Mouse (Mus musculus) B cell, adult 2 months (primary cell): ENCODE measurements around the gene Ddx59.
A peak's percentile ranks its signal among the peaks of the same experiment; 100 is the strongest.

Experiments used
- DNase-seq, 2 experiments: peaks; one replicate each; pipeline ENCODE4 v3.0.0; 2022

Ddx59 gene

DNA sequence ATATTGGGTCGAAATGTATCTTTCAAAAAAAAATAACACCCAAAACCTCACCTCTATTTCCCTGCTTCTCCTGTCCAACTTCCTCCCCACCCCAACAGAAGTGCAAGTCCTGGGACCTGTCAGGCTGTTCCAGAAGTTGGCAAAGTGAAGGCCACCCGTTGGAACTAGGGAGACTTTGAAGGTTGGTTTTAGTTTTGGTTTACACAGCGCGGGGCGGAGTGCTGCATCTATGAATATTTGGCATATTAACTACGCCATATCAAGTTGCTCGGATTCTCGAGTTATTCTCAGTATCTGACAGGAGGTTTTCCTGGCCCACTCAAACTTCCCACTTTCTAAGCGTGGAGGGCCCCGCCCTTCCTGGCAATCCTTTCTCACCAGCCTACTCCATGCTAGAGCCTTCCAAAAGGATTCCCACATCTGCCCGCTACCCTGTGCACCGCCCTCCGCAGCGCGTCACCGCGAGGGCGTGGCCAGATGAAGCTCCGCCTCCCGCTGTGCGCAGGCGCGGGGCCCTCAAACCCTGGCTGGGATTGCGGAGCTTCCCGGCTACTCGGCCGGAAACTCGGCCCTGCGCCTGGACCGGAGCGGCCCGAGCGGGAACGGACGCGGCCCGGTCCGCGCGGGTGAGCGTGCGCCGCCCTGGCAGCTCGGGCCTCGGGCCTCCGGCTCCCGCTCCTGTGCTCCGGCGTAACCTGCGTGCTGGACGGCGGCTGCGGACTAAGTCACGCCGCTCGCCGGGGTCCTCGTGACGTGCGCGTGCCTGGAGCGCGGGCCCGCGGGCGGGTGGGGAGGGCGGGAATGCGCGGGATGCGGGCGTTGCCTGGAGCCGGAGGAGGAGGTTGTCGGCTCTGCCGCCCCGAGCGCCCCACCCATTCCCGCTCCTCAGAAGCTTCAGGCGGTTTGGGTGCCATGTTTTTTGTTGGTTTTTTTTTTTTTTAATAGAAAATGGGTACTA lies at the start of gene Ddx59:
Gene Ddx59, plus strand, starts transcription at position 474 of the 958 bp plus-strand sequence.
- DNase-seq, result peak; percentile 98 to 99

DNA sequence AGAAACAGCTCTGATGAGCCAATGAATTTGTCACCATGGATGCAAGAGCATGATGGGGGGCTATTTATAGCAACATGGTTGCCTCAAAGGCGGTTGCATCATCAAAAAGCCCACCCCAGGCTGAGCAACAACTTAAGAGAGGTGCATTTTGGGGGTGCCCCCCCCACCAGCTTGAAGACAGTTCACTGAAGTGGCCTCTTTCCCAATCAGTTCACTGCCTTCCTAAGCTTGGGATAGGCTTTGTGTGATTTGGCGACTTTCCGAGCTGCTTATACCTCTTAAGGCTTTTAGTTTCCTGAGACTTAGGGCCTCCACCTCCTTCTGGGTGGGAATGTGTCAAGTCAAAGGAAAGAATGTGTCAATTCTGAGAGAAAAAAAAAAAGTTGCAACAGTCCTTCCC lies 49.1 kb upstream of the Ddx59 start:
- DNase-seq, result no peak

DNA sequence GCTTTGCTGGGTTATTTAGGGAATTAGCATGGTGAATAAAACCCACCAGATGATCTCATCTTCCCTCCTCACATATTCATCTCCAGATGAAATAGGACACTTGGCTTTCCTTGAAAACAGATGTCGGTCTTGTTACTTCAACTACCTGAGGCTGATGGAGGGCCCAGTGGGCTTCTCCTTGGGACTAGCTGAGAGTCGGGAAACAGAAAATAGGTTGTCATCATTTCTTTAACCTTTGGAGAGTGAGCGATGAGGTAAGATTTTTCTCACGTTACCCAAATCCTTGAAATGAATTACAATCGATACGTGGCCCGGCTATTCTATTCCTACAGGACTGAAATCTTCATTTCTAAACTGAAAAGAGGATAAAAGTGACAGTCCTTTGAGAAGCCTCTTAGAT lies 35.8 kb upstream of the Ddx59 start:
- DNase-seq, result no peak

DNA sequence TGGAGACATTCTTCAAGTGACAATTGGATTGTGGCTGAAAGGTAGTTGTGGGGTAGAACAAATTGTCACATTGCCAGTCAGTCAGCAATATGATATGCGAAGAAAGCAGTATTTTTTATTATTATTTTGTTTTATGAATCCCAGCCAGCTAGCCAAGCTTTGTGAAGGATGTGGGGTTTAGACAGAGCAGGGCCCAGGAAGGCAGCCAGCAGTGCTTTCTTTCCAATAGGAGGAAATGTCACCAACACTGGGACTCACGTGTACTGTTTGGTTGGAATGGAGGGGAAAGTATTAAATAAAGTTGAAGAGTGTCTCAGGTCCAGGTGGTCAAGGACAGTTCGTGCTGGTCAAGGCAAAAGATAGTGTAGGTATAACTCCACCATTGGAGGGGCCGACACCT lies 34.9 kb upstream of the Ddx59 start:
- DNase-seq, result no peak

DNA sequence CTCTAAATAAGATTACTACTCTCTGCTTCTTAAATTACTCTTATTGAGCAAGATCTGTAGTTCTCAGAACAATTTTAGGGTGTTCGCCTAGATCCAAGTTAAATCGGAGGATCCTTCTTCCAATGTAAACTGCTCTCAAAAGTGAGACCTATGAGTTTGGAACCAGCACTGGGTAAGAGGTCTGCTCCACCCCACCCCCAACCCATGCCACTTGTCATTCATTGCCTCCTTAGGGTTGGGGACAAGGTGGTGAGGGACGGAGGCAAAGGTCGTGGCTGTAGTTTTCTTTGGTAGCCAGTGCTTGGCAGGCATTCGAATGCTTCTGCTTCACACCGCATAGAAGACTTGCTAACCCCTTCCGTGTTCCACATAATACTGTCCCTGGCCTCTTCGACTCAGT lies 34.5 kb upstream of the Ddx59 start:
- DNase-seq, result no peak

DNA sequence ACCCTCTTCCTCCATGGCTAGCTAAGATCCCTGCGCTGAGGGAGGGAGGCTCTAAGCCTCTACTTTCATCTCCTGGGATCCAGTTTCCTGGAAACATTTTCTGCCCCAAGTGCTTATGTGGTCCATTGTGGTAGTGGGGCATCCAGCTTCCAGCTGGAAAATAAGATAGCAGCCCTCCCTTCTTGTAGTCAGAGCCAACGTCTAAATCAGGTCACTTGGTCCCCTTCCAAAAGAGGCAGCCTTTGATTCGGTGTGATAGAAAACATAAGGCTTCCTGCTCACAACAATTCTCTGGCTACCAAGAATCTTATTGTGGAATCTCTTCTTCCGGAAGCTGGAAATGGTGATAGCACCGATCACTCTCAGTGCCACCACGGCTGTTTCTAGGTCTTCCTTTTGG lies 33.9 kb upstream of the Ddx59 start:
- DNase-seq, result no peak

DNA sequence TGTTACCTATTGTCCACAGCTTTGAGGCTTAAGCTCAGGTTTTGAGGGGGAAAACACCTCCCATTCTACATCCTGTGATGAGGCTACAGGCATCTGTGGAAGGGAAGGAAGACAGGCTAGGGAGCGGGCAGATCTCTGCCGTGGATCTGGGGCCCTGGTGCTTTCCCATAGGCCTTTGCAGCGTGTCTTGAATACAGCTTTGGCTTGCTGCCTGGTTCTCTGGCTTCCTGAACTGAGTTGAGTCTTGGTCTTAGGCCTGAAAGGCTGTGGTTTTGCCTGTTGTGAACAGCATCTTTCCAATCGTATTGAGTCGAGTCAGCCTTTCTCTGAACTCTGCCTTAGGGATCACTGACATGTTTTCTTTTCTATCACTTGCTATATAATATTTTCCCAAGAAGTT lies 33.5 kb upstream of the Ddx59 start:
- no peak for DNase-seq

DNA sequence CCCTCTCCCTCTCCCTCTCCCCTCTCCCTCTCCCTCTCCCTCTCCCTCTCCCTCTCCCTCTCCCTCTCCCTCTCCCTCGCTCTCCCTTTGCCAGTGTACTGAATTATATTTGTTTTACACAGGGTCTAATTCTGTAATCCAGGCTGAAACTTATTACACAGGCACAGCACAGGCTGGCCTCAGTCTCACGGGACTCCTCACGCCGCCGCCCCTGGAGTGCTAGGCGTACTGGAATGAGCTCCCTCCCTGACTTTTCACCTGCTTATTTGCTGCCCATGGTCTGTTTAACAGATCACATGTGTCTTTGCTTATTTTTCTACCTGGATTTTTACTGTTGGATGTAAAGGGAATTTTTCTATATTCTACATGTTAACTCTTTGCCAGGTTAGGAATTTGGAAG lies 28.2 kb upstream of the Ddx59 start:
- DNase-seq, result no peak

DNA sequence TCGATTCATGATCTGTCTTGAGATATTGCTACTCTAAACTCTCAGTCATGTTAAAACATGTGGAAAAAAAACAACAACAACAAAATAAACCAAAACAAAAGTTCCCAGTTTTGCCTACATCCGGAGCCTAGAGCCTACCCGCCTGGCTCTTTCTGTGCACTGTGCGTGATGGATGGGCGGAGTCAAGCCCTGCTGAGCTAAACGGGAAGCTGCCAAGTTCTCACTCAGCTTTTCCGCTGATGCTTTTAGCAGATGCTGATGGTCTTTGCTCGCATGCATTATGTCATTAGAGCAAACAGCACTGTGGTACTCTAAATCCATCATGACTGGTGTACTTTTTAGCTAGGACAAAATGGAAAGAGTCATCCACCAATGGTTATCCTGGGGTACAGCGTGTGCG lies 20.6 kb upstream of the Ddx59 start:
- DNase-seq, result no peak

DNA sequence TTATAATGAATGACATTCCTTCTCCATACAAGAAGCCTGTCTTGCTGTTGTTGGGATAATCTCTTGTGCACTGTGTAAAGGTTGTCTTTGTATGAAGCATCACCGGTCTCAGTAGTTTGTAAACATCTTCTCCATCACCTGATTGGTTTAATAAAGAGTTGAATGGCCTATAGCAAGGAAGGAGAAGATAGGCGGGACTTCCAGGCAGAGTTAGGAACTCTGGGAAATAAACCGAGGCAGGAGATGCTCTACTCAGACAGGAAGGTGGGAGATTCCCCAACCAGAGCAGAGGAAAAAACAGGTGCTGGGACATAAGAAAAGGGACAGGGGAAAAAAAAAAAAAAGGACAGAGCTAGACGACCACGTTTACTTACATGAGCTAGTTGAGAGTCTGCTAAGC lies 20.0 kb upstream of the Ddx59 start:
- no peak for DNase-seq

DNA sequence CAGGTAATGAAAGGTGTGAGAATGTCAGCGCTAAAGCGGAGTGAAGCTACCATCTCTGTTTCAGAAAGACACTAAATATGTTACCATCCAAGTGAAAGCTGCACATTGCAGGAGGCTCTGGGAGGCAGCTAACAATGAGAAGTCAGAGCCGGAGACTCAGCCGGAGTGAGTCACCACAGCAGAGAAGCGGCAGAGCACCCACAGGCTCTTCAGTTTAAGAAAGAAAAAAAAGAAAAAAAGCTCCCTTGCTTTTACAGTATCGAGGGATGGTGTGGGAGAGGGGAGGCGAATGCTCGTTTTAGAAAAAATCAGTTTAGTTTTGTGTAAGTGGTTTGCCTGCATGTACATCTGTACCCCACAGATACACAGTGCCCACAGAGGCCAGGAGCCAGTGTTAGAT lies 13.8 kb upstream of the Ddx59 start:
- DNase-seq, result no peak

DNA sequence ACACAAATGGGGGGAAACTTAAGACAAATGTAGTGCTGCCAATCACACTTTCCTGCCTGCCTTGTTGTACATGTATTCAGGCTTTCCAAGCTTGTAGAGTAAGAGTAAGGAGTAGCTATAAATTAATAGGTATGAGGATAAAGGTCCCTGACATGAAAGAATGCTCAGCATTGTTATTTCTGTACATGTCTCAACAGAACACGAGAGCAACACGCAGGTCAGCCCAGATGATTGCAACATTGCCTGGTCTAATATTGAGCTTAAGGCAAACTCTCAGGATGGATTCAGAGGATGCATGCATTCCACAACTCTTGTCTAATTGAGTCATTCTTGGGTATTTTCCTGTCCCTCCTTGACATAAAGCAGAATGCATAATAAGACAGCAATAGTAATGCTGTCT lies 5.4 kb upstream of the Ddx59 start:
- no peak for DNase-seq

DNA sequence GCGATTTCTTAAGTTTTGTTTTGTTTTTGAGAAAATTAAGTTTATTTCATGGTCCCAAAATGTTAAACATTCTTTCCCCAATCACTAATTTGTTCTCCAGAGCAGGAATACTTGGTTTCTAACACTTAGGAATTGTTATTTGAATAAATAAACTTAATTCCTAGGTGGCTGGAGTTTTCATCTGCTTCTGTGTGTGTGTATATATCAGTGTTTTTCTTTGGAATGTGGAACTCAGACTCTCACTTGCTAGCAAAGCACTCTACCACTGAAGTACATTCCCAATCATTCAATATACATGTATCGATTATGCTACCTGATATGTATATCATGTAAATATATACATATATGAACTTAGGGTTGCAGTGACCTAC lies 670 bp downstream of the Ddx59 start:
- no peak for DNase-seq

DNA sequence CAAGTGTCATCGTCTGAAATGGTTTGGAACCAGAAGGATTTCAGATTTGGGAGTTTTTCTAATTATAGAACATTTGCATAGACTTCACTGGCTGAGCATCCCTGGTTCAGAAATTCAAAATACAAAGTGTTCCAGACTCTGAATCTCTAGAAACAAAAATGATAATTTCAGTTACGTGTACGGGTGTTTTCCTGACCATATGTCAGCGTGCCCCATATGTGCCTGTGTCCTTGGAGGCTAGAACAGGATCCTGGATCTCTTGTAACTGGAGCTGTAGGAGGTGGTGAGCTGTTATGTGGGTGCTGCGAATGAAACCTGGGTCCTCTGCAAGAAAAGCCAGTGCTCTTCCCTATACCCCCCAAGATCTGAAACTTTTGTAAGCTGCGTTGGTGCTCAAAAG lies 3.3 kb downstream of the Ddx59 start:
- no peak for DNase-seq

DNA sequence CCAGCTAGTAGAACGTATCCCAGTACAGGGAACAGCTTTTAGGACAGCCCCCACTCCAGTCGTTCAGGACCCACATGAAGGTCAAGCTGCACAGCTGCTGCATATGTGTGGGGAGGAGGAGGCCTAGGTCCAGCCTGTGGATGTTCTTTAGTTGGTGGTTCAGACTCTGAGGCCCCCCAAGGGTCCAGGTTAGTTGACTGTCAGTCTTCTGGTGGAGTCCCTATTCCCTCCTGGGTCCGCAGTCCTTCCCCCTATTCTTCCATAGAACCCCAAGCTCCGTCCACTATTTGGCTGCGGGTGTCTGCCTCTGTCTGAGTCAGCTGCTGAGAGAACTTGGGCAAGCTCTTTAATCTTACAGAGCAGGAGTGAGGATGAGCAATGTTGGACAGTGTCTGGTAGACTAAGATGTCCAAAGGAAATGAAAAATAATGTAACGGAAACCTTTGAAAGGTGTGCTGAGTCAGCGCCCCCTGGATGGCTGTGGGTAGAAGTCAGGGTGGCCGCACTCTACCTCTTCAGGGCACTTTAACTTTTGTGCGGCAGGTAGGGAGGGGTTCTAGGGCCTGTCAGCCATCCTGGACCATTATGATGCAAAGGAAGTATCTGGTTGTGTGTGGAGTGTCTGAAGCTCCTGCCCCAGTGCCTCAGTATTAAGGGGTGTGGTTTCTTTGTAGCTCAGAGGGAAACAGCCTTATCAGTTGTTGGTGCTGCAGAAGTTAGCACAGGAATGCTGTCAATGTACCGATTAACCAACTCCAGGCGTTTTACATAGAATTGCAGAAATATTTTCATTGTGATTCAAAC lies 12.3 kb downstream of the Ddx59 start:
- no peak for DNase-seq

DNA sequence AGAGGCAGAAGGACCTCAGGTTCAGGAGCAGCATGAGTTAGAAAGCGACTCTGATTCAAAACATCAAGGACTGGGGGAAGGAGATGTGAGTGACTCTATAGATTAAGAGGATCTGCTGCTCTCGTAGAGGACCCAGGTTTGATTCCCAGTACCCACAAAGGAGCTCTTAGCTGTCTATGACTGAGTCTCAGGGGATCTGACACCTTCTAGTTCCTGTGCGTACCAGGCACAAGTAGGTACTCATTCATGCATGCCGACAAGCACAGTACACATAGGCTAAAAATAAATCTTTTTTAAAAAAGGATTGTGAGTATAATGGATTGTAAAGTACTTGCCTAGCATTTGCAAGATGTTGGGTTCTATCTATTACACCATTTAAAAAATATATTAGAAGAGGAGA lies 13.9 kb downstream of the Ddx59 start:
- peak in 1 of 2 experiments; percentile 7 for DNase-seq

DNA sequence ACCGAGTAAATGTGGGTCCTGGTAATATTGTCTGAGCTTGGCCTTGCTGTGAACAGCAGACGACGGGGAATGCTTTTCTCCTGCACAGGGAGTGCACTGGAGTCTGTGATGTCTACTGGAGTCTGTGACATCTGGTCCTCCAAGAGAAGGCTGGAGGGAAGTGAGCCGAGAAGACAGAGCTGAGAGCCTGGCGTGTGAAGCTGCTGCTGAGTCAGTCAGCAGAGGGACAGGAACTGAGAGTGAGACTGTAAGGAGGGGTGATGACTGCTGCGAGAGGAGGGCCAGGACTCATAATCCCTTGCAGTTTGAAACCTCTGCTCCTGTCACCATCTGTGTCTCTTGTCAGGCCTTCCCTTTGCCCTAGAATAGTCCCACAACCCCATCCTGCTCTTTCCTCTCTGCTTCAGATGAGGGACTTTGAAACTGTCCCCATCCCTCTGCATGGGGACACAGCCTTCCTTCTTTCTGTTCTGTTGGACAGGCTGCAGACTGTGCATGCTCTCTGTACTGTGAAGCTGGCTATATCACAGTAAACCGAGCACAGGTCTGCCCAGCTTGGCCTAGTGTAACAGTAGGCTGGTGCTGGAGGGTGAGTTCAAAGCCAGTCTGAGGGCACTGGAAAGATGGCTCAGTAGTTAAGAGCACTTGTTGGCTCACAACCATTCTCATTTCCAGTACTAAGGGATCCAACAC lies 15.2 kb downstream of the Ddx59 start:
- DNase-seq, result peak in 1 of 2 experiments; percentile 11

DNA sequence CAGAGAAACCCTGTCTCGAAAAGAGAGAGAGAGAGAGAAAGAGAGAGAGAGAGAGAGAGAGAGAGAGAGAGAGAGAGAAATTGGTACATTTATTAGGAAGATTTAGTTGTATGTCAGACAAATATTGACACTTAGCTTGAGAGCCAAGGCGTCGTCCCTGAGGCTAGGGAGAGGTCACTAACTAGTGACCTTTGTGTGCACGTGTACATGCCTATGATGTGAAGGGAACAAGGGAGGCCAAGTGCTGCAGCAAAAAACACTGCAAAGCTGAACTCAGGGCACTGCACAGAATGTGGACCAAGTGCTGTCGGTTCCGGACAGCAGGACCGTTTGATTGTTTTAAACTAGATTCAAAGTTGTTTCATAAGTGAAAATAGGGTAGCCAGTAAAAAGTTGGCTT lies 25.7 kb downstream of the Ddx59 start:
- DNase-seq, result no peak

DNA sequence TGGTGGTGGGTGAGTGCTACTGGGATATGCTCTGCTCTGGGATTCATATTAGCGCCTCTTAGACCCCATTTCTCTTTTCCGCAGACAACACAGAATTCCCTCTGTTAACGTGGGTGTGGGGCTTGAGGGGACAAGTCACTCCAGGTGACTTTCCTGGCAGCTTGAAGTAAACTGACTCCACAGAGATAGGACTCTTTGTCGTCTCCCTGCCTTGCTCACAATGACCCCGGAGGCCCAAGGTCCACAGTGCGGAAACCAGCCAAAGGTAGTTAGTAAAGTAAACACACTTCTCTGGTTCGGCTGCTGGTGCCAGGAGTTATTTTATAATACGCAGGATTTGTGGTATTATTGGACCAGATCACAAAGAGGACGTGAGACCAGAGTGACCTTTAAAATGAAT lies 27.7 kb downstream of the Ddx59 start:
- no peak for DNase-seq

DNA sequence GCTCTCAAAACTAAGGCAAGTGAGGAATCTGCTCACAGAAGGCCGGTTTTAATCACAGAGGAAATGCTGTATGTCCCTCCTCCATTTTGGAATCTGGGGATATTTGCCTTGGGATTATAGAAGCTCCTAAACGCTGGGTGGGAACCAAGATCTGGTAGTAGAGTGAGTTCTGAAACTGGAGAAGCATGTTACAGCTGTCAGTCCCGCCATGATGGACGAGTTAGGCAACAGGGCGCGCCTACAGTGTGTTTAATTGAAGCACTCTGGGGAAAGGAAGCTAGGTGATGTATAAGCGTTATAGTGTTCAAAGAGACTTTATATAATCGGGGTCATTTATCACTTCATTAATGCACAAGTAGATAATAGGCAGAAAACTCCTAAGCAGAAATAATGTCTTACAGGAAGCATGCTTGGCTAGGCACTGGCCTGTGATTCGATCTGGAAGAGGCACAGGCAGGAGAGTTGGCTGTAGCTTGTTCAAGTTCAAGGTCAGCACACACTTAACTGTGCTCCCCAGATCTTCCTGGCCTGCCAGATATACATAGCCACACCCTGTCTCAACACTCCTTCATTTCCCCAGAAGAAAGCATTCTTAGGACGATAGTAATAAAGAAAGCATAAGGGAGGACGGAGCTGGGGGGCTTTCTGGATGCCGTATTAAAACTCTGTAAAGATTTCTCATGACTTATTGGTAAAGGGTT lies 29.6 kb downstream of the Ddx59 start:
- no peak for DNase-seq

DNA sequence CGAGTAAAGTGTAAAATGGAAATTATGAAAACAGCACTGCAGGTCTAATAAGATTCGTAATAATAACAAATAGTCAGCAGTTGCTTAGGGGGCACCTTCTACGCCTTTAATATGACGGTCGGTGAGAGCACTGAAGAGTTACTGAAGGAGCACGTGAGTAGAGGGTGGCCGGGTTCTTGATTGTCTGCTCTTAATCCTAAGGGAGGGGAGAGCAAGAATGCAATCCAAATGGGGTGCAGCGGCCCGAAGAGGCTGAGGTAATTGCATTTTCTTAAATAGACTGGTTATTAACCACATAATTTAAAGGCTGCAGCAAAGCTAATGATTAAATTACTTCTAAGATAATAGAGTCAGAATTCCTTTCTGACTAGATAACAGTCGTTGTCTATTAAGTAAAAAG lies 31.9 kb downstream of the Ddx59 start:
- DNase-seq, result no peak

DNA sequence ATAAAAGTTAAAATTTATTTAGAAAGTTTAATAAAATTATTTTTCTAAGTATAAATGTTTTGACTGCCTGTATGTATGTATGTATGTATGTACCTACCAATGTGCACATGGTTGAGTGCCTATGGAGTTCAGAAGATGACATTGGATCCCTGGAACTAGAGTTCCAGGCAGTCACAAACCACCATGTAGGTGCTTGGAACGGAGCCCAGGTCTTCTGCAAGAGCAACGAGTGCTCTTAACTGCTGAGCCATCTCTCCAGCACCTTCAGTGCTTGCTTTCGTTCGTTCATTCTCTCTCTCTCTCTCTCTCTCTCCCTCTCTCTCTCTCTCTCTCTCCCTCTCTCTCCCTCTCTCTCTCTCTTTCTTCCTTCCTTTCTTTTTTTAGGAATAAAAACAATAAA lies 32.3 kb downstream of the Ddx59 start:
- DNase-seq, result no peak

DNA sequence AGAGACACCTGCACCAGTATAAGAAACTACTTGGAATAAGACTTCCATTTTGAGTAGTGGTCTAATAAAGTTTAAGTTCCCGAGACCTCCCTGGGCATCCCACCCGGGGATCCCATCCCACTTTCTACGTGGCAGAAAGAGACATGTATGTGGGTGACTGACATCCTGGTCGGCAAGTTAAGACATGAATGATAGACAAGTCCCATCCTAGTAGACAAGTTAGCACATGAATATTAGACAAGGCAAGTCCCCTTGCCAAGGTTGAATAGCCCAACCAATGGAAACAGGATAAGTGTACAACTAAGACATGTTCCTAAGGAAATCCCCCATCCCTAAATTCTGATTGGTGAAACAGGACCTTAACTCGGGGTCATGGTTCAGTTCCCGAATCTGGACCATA lies 34.5 kb downstream of the Ddx59 start:
- no peak for DNase-seq
